Mouse (Mus musculus) c-Kit-positive CD71-positive TER-119-negative erythroid progenitor cells, embryonic 14.5 days (primary cell): ENCODE measurements around the gene C2cd2.

Source experiments
- DNase-seq: peaks from one replicate; pipeline ENCODE4 v3.0.0-alpha.2; 2013; ENCODE audit warnings: low read depth

Gene C2cd2

DNA sequence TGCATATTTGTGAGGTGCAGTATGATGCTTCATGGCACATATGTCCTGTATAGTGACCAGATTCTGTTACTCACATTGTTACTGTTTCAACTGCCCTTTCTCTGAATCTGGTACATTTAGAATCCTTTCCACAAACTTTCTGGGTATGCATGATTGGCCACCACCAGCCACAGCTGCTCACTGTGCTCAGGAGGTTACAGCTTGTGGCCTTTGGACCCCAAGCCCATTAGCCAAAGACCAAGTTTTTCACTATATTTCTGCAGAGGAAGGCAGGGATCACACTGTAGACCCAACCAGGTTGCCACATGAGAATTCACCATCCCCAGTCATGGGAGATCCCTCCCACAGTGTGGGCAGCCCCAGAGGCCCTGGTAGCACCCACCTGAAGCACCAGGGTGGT is 79.5 kb downstream of the C2cd2 start:
- DNase-seq = no peak

DNA sequence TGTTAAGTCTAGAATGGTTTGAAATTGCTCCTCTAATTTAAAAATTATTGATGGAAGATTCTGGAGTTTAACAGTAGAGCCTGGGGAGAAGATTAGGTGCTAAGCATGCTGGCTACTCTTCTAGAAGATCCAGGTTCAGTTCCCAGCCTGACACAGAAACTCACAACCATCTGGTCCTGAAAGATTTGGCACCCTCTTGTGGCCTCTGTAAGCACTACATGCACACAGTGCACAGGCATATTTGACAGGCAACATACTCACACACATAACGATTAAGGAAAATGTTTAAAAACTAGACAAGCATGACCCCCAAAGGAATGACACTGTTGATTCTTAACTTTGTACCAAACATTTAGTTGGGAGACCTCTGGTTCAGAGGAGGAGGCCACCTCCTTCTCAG is 83.3 kb downstream of the C2cd2 start:
- peak; percentile 57 for DNase-seq

DNA sequence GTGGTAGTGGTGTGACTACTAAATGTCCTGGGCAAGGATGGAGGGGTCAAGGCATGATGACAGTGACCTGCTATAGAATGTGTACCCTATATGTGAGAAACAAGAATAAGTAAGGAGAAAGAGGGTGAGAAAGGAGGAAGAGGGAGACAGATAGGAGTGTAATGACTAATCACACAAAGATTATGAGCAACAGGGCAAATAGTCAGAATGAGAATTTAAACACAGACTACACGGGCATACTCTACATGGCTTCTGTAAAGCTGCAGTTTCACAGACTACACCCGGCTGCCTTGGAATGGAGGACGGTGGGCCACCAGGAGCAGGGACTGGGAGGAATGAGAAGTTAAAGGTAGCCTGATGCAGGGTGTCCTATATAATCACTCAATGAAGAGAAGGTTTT is 84.9 kb downstream of the C2cd2 start:
- no peak for DNase-seq

DNA sequence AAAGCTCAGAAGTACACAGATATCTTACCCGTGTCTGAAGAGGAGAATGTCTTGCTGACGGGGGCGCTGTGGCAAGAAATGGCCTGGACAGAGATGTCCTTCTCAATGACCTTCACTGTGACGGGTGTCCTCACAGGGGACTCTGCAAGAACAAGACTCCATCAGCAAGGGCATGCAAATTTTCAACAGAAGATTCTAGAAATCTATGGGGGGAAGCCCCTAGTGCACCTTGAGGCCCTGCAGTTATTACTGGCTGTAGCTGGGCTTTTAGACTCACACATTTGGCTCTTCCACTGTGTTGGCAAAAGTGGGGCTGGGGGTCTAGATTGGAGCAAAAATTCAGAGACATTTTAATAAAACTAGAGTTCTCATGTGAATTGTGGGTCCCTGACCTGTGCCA is 87.3 kb downstream of the C2cd2 start:
- DNase-seq = no peak

DNA sequence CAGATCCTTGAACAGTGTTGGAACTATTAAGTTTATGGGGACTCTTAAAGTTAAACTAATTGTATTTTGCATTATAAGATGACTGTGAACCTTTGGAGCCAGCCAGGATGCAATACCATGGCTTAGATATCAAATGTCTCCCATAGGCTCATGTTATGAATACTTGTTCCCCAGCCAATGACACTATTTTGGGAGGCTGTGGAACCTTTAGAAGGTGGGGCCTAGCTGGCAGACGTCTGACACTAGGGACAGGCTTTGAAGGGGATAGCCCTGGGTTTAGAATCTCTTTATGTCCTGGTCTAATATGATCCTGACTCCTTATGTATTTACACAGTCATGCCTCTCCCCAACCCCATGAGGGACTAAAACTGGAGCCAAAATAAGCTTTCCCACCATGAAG is 88.0 kb downstream of the C2cd2 start:
- no peak for DNase-seq

DNA sequence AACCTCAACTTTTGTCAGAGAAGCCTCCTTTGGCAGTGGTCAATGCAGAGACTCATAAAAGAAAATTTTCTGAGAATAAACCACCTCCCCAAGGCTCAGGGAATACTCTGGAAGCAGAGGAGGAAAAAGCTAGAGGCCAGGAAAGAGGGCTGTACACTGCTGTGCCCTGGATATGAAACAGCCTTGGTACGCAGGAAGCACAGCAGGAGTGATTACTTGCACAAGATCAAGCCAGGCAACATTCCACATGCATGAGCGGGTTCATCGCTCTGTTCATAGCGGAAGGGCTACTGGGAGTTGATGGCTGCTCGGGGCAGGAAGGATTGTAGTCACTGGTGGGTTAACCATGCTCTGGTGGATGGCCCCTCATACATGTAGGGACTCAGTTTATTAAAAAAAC is 89.7 kb downstream of the C2cd2 start:
- no peak for DNase-seq

DNA sequence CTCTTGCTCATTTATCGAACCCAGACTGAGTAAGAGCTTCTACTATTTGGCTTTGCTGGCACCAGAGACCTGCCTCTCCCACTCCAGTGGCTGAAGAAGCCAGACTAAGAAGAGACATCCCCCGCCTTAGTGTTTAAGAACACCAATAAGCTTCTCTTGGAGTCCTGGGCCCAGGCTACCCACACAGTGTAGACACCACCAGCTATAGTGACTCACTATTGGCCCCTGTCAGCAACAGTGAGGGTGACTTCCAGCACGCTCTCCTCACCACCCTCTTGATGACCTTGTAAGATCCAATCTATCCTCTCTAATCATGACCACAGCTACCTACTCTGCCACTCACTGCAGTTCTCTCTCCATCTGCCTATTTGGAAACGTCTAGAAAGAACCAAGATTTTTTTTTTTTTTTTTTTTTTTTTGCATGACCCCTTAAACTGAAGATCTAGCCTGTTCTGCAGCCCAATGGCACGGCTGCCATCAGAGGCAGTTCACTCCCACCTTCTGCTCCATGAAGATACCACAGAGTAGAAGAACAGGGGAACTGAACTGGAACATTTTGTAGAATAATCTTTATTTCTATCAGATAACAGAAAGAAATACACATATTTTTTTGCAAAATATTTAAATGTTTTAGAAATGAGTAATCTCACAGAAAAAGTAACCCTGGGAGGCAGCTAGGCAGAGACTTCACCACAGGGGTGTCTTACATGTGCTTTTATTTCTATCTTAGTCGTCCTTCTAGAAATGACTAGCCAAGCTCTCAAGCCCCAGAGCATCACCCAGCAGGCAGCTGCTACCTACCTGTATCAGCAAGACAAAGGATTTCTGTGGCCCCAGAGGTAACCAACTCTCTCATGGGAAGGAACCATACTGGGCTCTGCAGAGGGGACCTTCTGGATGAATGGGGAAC is 93.0 kb downstream of the C2cd2 start:
- DNase-seq = no peak

DNA sequence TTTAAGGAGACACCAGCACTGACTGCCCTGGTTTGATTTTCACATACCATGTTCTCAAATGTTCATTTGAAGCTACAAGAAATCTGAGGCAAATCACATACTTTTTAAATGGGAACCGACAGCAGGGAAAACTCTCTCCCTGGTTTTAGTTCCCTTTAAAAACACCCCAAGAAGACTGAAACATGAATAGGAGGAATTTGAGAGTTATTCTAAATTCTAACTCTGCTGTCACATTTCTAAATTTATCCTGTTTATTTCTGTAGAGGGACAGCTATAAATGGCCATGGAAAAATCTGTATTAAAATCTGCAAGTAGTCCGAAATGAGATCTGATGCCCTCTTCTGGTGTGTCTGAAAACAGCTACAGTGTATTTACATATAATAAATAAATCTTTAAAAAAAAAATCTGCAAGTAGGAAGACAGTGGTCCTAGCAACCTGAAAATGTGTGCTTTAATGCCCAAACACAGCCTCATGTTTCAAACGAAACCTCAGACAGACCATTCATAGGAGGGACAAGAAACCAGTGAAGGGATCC is 98.4 kb downstream of the C2cd2 start:
- no peak for DNase-seq

DNA sequence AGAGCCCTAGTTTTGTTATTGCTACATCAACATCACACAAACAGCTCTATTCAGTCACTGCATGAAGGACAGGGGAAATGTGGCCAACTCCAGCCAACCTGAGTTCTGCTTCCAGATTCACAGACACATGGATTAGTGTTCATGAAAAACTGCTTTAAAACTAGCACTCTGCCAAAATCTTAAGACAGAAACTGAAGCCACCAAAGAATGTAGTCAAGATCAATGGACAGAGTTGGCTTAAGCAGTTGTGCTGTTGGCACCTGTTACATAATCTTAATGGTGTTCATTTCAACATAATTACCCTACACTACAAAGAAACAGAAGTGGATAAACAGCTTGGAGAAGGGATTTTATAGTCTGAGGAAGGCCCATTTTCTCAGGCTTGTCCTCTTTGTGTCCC is 106.3 kb downstream of the C2cd2 start:
- no peak for DNase-seq

DNA sequence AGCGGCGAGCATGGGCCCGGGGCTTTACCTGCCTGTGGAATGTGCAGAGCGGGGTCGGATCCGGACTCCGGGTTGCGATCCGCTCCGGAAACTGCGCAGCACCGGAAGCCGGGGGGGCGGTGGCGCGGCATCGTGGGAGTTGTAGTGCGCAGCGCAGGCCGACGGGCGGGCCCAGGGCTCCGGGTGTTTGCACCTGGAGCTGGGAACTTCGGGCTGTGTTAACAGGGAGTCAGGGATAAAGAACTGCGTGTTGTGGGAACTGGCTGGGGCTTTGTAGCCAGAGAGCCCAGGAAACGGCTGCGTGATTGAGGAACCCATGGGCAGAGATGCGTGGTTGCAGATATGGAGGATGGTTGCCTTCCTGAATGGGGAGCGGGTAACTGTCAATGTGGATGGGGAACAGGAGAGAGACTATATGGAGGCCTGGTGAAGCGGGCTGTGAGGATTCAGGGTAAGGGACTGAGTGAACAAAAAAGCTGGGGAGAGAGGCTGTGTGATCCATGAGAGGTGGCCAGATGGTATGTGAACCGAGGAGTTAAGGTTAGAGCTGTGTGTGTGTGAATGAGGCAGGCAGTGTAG is 110.6 kb downstream of the C2cd2 start, which contains the start of gene Prdm15:
Gene Prdm15, minus strand, starts transcription at position 110 of the 579 bp plus-strand sequence.
- peak; percentile 65 for DNase-seq

DNA sequence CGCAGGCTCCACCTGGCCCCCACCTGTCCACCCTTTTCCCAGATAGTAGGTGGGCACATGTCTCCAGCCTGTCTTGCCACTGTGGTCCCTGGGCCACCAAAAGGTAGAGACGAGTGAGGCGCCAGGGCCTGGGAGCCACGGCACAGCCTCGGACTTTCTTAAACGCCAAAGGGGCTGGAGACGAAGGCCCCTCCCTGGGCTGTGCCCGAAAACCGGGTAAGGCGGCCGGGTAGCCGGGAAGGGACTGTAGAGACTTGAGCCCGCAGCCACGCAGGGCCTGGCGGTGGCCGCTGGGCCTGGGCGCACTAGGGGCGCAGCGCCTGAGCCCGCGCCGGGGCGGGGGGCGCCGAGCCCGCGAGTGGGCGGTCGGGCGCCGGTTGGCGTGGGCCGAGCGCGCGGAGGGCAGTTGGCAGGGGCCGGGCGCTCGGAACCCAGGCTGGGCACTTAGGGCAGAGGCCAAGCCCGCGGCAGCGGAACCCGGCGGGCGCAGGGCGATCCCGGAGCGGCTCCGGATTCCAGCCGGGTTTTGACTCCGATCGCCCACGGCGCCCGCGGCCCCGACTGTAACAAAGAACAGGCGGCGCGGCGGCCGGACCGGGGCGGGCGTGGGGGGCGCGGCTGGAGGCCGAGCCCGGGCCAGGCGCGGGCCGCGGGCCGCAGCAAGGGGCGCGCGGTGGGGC is 111.2 kb downstream of the C2cd2 start:
- peak; percentile 73 for DNase-seq

DNA sequence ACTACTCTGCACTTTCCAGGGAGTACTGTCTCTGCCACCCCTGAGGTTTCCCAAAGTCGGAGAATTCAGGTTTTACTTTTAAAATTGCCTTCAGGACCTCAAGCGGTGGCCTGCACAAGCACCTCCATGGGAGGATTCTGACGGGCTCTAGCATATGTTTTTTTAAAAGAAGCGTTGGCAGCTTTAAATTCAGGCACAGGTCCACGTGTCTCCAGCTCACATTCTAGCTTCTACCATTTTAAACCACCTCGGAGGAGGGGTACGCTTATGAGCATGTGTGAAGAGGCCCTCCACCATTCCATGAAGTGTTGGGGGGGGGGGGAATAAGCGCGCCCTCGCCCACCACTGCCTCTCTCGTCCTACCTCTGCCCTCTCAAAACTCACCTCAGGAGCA is 111.7 kb downstream of the C2cd2 start:
- peak; percentile 28 for DNase-seq

DNA sequence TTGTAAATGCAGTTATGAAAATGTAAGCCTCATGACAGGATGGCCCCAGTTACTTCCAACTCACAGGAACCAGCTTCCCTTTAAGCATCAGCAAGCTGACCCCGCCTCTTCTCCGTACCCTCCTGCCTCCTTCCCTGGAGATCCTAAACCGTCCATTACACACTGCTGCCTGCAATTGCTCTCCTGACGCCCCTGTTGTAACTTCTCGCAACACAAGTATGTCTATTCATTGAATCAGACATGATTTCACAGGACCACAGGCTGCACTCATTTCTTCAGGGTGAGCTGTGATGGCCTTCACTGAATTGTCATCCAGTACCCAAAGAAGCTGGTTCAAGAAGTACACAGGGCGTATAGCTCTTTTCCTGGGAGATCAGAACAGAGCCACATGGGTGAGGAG is 113.6 kb downstream of the C2cd2 start:
- no peak for DNase-seq

DNA sequence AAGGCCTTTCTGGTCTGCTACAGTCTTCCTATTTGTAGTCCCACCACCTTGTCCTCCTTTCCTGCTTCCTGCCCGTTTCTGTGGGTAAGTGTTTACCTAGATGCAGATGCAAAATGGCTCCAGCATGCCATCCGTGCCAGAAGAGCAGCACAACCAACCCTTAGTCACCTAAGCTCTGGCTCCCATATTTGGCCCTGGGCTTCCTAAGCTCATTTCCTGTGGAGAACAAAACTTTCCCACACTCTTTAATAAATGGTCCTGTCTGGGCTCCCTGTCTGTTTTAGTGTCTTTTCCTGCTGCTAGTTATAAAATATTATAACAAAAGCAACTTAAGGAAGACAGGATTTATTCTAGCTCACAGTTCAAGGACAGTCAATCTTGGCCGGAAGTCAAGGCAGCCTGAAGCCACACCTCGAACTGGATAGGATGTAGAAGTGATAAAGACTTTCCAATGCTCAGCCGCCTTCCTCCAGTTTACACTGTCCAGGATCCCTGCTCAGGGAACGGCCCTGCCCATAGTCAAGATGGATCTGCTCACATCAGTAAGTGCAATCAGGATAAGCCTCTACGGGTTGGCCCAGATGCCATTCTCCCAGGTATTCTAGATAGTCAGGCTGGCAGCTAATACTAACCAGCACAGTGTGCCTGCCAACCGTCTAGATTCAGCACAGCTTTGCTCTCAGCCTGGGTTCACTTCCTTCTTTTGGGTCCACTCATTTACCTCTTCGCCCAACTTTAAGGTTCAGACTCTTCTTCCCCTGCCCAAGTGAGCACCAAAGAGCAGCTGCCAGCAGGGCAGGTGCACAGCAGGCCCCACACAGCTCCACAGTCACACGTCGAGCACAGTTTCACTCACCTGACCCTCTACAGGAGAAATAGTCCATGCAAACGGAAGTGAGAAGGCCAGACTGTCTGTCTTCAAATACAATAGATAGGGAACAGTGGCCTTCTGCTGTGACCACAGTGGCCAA is 117.1 kb downstream of the C2cd2 start:
- DNase-seq = no peak

DNA sequence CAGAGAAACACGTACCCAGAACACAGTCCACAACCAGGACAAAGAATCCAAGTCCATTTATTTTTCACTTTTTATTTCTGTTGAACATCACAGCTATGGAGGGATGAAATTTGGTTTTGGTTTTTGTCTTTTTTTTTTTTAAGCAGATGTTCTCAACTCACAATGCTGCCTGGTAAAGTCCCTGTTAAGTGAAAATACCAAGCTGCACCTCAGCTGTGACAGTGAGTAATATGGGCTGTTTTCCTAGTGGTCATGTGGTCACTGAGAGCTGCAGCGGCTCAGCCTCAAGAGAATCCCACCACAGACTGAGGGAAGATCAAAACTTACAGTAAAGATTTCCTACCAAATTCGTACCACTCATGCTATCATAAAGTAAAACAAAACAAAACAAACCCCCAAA is 130.2 kb downstream of the C2cd2 start:
- no peak for DNase-seq

DNA sequence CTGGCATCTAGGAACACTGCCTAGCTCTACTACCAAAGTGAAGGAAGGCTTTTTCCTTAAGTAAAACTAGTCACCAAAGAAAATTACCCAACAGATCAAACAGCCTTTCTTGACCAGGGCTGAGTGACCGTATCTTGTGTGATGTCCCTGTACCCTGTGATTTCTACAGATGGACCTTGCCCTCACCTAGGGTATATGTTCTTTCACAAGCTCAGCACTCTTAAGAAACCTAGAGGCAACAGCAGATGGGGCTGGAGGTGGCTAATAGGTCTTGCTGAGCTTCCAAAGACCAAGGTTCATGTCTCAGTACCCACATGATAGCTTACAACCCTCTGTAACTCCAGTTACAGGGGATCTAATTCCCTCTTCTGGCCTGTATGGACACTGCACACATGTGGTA is 134.2 kb downstream of the C2cd2 start:
- no peak for DNase-seq

DNA sequence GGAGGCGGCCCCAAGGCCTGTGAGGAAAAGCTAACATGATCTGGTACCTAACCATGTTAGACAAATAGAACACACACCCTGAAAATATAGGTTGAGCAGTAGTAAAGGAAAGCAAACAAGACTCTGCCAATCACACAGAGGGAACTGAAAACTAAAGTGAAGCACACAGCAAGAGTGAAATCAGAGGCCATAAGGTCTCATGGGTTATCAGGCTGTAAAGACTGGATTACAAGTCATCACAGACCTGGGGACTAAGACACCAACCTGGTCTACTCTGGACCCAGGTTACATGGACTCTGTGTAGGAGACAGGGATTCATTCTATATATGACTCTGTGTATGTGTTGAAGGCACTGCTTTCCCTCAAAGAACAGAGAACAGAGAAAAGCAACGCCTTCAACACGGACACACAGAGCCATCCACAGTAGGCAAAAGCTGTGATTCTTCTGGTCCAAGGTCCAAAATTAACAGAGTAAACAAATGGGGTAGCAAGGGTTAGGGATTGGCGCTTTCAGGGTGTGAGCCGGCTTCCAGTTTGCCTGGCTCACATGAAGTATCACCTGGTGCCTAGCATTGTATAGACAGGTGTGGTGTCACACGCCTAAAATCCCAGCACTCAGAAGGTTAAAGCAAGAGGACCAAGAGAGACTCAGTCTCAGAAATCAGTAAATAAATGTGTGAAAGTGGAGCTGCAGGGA is 138.9 kb downstream of the C2cd2 start:
- DNase-seq = no peak

DNA sequence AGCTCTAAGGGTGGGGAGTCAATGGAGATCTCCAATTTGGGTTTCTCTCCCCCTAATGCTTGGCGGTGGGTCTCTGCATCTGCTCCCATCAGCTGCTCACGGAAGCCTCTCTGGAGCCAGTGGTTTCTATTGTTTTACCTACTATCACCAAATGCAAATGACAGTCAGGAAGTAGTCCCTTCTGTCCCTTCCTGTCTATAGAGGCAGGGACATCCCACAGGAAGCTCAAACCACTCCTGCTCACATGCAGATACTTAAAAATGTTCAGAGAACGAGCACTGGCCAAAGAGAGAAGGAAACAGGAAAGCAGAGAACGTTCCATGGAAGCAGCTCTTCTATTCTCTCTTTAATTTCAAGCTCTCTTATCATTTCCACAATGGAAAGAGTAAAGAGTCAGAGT is 142.9 kb downstream of the C2cd2 start:
- DNase-seq = no peak

DNA sequence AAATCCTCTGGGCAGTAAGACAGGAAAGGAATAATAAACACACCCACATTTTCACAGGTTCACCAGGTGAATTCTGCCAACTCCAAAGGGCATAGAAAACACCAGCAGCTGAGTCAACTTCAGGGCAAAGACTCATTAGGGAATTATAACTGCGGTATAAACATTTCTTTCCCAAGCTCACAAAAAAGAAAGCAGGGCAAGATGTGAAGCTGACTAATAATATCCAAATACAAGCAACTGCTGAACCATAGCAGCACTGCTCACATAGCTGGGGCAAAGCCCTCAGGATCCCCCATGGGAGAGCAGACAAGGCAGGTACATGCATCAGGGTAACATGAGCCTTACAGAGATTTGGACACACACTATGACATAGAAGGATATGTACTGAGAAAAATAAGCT is 145.0 kb downstream of the C2cd2 start:
- DNase-seq = no peak

DNA sequence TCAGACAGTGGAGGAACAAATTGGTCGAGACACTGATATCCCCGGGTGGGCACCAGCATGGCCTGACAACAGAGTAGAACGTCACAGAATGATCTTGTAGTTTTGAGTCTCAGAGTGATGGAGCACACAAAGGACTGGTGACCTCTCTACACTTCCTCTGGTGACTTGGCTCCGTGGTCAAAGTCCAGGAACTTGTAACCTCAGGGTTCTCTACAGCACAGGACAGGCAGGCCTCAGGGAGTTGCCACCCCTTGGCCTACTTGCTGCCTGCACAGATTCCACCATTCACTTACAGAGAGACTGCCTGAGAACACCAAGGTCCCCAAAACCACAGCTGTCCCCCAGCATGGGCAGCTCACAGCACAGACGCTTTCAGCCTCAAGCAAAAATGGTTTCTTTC is 147.1 kb downstream of the C2cd2 start:
- no peak for DNase-seq

DNA sequence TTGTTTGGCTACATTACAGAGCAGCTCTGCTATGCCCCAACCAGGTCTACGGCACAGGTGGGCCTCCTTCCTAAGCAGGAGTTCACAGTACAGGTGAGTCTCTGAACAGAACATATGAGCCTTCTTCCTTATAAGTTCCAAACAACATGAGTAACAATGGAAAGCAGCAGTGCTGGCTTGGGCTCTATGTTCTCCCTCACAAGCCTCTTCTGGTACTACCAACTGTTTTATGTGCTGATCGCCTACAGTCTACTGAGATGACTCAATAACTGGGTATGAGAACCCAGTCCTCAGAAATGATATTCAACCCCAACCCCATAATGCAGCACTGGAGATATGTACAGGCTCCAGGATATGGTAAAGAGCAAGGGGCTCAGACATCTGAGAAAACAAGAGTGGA is 148.3 kb downstream of the C2cd2 start:
- no peak for DNase-seq
